Mouse (Mus musculus) thymus, adult 2 months (tissue): ENCODE measurements around the gene Slc13a3.

Experiments used
- CTCF ChIP-seq: fragments of 200-500 bp; IDR thresholded peaks from 2 replicates; pipeline ENCODE4 v1.5.1; 2012; ENCODE audit warnings: mild to moderate bottlenecking, control low read depth, low read length, moderate library complexity, borderline replicate concordance; ENCODE audit not compliant: control insufficient read depth, poor library complexity, insufficient read depth; ENCODE audit errors: extremely low read depth
- POLR2A ChIP-seq: fragments of 200-500 bp; IDR thresholded peaks from 2 replicates; pipeline ENCODE4 v1.6.1; 2012; ENCODE audit warnings: mild to moderate bottlenecking, low read length, control low read depth, moderate library complexity; ENCODE audit not compliant: control insufficient read depth, poor library complexity, insufficient read depth; ENCODE audit errors: extremely low read depth

DNA sequence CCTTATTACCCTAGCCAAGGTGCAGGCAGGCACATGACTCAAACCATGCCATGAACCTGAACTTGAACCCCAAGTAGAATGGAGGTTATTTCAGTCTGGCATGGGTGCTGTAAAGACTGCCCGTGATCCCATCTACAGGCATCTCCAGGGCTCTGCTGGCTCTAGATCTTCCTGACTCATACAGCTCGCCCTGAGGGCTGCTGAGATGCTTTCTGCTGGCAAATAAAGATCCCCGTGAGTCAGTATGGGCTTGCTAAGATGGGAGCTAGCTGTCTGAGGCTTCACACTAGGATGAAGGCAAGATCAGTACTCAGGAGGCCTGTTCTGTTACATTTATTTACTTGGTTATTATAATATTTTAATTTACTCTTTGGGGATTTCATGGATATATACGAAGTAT is 80.9 kb downstream of the Slc13a3 start:
- TF ChIP-seq CTCF (no peak), POLR2A (no peak)
